Mouse (Mus musculus): ENCODE measurements around the gene Defb20. TPM values are rescaled to one million over a fixed set of nuclear protein-coding genes. Genes with fewer than 3 reads are reported as not detected.

The Defb20 gene
- polyA plus RNA-seq, 1 experiment from 2014 or later, result not detected

DNA sequence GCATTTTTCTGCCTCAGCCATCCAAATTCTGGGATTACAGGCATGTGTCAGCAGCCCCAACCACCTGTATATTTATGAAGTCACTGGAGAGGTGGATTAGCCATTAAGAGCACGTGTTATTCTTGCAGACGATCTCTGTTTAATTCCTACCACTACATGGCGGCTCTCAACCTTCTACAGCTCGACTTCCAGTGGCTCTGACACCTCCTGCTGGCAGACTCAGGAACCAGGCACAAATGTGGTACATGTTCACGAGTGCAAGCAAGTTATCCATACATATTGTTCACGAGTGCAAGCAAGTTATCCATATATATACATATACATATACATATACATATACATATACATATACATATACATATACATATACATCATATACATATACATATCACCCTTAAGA is 16.3 kb downstream of the Defb20 start:
- no peak for DNase-seq
- H3K9ac ChIP-seq, result no peak overlapping the region
- no peak overlapping the region for H3K4me2 ChIP-seq
- H3K27me3 ChIP-seq (ENCODE audit: insufficient read depth, low read length), result no peaks in the 10 kb centered on the region
- H3K27ac ChIP-seq (ENCODE audit: low read depth), result no peak overlapping the region
- WGBS, result 72% methylated on average over 6 of the region's 6 CpGs
- H3K9me3 ChIP-seq (ENCODE audit: low read depth, low read length), result no peaks in the 10 kb centered on the region
- no peak overlapping the region for H3K4me3 ChIP-seq (ENCODE audit: low read depth, low read length)
- no peaks in the 10 kb centered on the region for H3K4me1 ChIP-seq (ENCODE audit: insufficient read depth)
- 0 out of 2 replicates have a peak, but pooled peaks have one; percentile 22 for TF ChIP-seq CTCF (IDR thresholded peaks at IDR 0.05; ENCODE audit: low read depth)
- no peaks in the 10 kb centered on the region for H3K36me3 ChIP-seq (ENCODE audit: insufficient read depth)
- no peak for ATAC-seq (ENCODE audit: insufficient read depth)

GRCm38 (mm10) chr2:152498020-152498419 is 21.2 kb downstream of the Defb20 start:
- H3K27ac ChIP-seq (ENCODE audit: low read depth), result no peak overlapping the region
- no peaks in the 10 kb centered on the region for H3K4me1 ChIP-seq (ENCODE audit: insufficient read depth)
- no peak for TF ChIP-seq CTCF (IDR thresholded peaks at IDR 0.05; ENCODE audit: low read depth)
- no peaks in the 10 kb centered on the region for H3K27me3 ChIP-seq (ENCODE audit: insufficient read depth, low read length)
- no peaks in the 10 kb centered on the region for H3K9me3 ChIP-seq (ENCODE audit: low read depth, low read length)
- 45% methylated on average over 6 of the region's 6 CpGs for WGBS
- H3K9ac ChIP-seq, result no peak overlapping the region
- no peak for ATAC-seq (ENCODE audit: insufficient read depth)
- H3K4me2 ChIP-seq, result no peak overlapping the region
- no peak for DNase-seq
- H3K36me3 ChIP-seq (ENCODE audit: insufficient read depth), result no peaks in the 10 kb centered on the region
- H3K4me3 ChIP-seq (ENCODE audit: low read depth, low read length), result no peak overlapping the region

DNA sequence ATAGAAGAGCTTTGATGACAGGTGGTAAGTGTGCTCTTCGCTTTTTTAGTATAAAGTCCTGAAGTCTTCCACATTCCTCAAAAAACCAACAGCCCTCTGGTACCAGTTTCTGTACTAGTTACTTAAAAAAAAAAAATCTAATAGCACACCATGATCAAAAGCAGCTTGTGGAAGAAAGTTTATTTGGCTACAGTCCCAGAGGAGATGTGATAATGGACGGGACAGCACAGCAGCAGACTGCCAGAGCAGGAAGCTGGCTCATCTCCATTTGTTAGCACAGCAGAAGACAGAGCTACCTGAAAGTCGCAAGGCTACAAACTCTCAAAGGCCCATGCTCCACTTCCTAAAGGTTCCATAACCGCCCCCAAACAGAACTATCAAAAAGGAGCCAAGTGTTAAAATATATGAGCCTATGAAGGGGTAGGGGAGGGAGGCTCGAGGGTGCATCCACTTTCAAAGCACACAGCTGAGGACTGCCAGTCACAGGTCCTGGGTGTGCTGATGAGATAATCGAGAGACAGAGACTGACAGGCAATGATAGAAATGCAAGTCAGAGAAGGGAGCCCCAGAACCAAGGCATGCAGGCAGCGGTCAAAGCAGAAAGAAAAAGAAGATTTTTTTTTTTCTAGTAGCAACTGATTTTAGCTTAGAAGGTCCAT is 23.5 kb downstream of the Defb20 start:
- no peak for ATAC-seq (ENCODE audit: insufficient read depth)
- no peaks in the 10 kb centered on the region for H3K36me3 ChIP-seq (ENCODE audit: insufficient read depth)
- H3K27ac ChIP-seq (ENCODE audit: low read depth), result no peak overlapping the region
- no peak for TF ChIP-seq CTCF (IDR thresholded peaks at IDR 0.05; ENCODE audit: low read depth)
- no peaks in the 10 kb centered on the region for H3K4me1 ChIP-seq (ENCODE audit: insufficient read depth)
- no peak overlapping the region for H3K4me2 ChIP-seq
- no peak overlapping the region for H3K4me3 ChIP-seq (ENCODE audit: low read depth, low read length)
- 52% methylated on average over 7 of the region's 7 CpGs for WGBS
- H3K9me3 ChIP-seq (ENCODE audit: low read depth, low read length), result no peaks in the 10 kb centered on the region
- DNase-seq, result peak; percentile 10
- no peak overlapping the region for H3K9ac ChIP-seq
- no peaks in the 10 kb centered on the region for H3K27me3 ChIP-seq (ENCODE audit: insufficient read depth, low read length)

DNA sequence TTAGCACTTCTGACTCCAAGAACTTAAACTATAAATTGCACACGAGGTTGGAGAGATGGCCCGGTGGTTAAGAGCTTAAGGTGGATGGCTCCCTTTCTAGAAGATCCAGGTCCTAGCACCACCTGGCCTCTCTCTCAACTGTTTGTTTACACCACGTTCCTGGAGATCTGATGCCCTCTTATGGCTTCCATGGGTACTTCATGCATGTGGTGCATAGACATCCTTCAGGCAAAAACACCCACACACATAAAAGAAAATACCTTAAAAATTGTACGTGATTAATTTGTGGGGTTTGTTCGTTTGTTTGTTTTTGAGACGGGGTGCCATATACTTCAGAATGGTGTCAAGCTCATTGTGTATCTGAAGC is 24.0 kb downstream of the Defb20 start:
- WGBS, result 78% methylated on average over 6 of the region's 6 CpGs
- DNase-seq (no peak), ATAC-seq (ENCODE audit: insufficient read depth) (no peak)
- H3K9me3 ChIP-seq (ENCODE audit: low read depth, low read length), result no peaks in the 10 kb centered on the region
- no peaks in the 10 kb centered on the region for H3K27me3 ChIP-seq (ENCODE audit: insufficient read depth, low read length)
- H3K9ac ChIP-seq, result no peak overlapping the region
- no peaks in the 10 kb centered on the region for H3K4me1 ChIP-seq (ENCODE audit: insufficient read depth)
- no peak overlapping the region for H3K27ac ChIP-seq (ENCODE audit: low read depth)
- no peak overlapping the region for H3K4me3 ChIP-seq (ENCODE audit: low read depth, low read length)
- TF ChIP-seq CTCF (IDR thresholded peaks at IDR 0.05; ENCODE audit: low read depth), result peak; percentile 36; the same call in 1 of the 2 replicates
- H3K4me2 ChIP-seq, result no peak overlapping the region
- no peaks in the 10 kb centered on the region for H3K36me3 ChIP-seq (ENCODE audit: insufficient read depth)

DNA sequence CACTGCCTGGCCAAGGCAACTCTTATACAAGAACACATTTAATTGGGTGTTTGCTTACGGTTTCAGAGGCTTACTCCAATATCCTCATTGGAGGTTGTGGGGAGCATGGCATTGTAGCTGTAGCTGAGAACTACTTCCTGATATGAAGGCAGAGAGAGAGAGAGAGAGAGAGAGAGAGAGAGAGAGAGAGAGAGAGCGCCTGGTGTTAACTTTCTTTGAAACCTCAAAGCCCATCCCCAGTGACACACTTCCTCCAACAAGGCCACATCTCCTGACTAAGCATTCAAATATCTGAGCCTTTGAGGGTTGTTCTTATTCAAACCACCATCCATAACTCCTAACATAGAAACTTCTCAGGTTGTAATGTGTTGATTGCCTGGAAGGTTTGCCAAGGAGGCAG is 27.1 kb downstream of the Defb20 start:
- WGBS, result 70% methylated on average over 2 of the region's 2 CpGs
- H3K36me3 ChIP-seq (ENCODE audit: insufficient read depth), result no peaks in the 10 kb centered on the region
- H3K27ac ChIP-seq (ENCODE audit: low read depth), result no peak overlapping the region
- ATAC-seq (ENCODE audit: insufficient read depth) (no peak), DNase-seq (no peak)
- H3K4me3 ChIP-seq (ENCODE audit: low read depth, low read length), result no peak overlapping the region
- H3K4me1 ChIP-seq (ENCODE audit: insufficient read depth), result no peaks in the 10 kb centered on the region
- H3K9ac ChIP-seq, result no peak overlapping the region
- no peaks in the 10 kb centered on the region for H3K27me3 ChIP-seq (ENCODE audit: insufficient read depth, low read length)
- H3K4me2 ChIP-seq, result no peak overlapping the region
- H3K9me3 ChIP-seq (ENCODE audit: low read depth, low read length), result no peaks in the 10 kb centered on the region
- TF ChIP-seq CTCF (IDR thresholded peaks at IDR 0.05; ENCODE audit: low read depth), result no peak

- 92% methylated on average over 1 of the region's 1 CpGs for WGBS
- DNase-seq (no peak), ATAC-seq (ENCODE audit: insufficient read depth) (no peak)
These were observed 34.7 kb downstream of the Defb20 start, which contains the start of gene Defb26 for GRCm38 (mm10) chr2:152511592-152511991. Defb26 (minus strand) TSS chr2:152511692.

DNA sequence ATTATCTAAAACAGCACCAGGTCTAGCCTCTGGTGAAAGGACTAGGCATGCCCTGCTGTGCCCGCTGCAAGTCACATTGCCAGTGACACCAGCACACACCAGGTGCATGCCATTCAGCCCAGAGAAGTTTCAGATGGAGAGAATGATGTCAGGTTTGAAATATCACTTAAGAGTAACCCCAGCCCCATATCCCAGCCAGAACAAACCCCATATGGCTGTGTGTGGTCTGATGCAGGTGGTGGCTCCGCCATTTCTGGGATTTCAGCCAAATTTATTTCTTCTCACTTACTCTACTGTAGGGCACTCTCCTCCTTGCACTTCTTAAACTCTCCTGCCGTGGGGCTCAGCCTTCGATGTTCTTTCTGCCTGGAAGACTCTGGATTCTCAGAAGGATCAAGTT is 39.2 kb downstream of the Defb20 start:
- DNase-seq, result peak; percentile 16
- 0 out of 2 replicates have a peak, but pooled peaks have one; percentile 11 for ATAC-seq (ENCODE audit: insufficient read depth)
- no peak overlapping the region for H3K4me2 ChIP-seq
- no peak overlapping the region for H3K27ac ChIP-seq (ENCODE audit: low read depth)
- 47% methylated on average over 4 of the region's 4 CpGs for WGBS
- H3K9ac ChIP-seq, result no peak overlapping the region
- H3K36me3 ChIP-seq (ENCODE audit: insufficient read depth), result no peaks in the 10 kb centered on the region
- H3K27me3 ChIP-seq (ENCODE audit: insufficient read depth, low read length), result no peaks in the 10 kb centered on the region
- no peaks in the 10 kb centered on the region for H3K9me3 ChIP-seq (ENCODE audit: low read depth, low read length)
- H3K4me1 ChIP-seq (ENCODE audit: insufficient read depth), result no peaks in the 10 kb centered on the region
- H3K4me3 ChIP-seq (ENCODE audit: low read depth, low read length), result no peak overlapping the region
- no peak for TF ChIP-seq CTCF (IDR thresholded peaks at IDR 0.05; ENCODE audit: low read depth)

More at GRCm38 (mm10) chr2:152511592-152511991, 34.7 kb downstream of the Defb20 start, which contains the start of gene Defb26:
- Histone ChIP-seq H3K9me3 (ENCODE audit: low read depth, low read length) (no peaks in the 10 kb centered on the region), H3K27me3 (ENCODE audit: insufficient read depth, low read length) (no peaks in the 10 kb centered on the region), H3K36me3 (ENCODE audit: insufficient read depth) (no peaks in the 10 kb centered on the region), H3K27ac (ENCODE audit: low read depth) (no peak within 1 kb of the TSS), H3K4me2 (no peak within 1 kb of the TSS), H3K4me3 (ENCODE audit: low read depth, low read length) (no peak within 1 kb of the TSS), H3K4me1 (ENCODE audit: insufficient read depth) (no peaks in the 10 kb centered on the region), H3K9ac (no peak within 1 kb of the TSS)
- TF ChIP-seq CTCF (IDR thresholded peaks at IDR 0.05; ENCODE audit: low read depth), result no peak
